Mouse (Mus musculus): ENCODE measurements around the gene Ttc28.
A peak's percentile ranks its signal among the peaks of the same experiment; 100 is the strongest.

Ttc28 gene

DNA sequence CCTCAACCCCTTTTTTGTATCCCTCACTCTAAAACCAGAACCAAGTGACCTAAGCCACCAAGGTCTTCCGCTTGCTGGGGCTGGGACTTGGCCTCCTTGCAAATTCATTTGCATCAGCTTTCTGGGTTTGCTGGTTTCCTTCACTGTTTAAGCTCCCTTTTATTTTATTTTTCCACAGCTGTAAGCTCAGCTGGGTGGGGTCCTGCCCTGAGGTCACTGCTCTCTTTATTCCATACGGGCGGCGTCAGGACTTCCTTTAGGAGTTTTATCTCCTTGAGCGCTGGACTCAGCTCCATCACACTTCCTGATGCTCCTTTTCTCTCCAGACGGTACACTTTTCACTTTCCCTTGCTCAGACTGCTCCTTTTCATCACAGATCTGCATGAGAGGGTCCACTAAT, 231.8 kb downstream of the Ttc28 start:
- DNase-seq: no peak

DNA sequence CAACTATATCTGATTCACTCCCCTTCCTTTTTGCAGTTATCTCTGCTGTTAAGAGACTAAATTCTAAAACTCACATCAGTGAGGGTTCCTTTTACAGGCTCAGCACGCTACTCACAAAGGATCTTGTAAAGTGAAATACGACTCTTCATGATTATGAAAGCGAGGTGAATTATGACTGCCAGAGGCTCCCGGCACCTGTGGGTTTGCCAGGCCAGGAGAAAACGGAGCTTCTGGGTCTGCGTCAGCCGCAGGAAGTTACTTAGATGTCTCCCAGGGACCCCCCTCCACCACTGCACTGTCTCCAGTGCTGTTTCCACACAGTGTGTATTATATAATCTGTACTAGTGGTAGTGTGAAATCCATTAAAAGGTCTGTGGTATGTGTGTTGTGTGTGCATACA, 233.6 kb downstream of the Ttc28 start:
- no peak for DNase-seq

DNA sequence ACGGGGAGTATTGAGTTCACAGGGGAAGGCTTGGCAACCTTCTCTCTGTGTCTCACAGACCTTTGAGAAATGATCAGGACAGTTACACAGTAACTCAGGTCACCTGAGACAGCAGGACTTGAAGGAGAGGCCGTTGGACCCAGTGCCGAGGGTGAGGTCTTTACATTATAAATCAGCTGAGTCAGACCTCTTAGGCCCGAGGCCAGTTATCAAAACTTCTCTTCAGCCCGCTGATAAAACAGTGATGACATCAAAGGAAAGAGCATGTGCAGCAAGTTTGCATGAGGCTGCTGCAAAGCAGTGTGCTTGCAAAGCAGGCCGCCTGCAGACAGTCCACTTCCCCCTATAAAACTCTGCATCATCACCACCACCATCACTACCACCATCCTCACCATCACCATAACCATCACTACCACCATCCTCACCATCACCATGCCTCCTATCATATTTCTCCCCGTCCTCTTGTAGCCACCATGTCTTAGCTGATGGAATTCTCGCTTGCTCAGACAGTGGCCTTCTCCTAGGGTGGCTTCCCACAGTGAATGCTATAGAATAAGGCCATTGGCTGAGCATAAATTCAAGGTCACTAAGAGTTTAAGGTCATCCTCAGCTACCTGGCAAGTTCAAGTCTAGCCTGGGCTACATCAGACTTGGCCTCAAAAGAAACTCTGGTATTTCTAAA, 234.2 kb downstream of the Ttc28 start:
- DNase-seq: no peak

DNA sequence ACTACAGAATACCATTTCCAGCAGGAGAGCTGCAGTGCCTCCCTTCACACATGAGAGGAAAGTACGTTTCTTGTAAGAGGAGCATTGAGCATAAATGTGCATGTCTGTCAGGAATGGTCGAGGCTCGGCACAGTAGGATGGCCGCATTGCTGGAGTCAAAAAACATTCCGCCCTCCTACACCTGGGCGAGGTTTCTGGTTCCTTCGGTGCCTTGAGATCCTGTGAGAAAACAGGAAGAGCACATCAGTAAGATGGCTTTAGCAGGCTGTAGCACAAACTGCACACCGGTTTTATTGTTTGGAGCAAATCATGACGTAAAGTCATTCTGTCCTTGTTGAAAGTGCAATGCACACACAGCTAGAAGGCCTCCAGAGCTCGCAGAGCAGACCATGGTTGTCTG, 235.0 kb downstream of the Ttc28 start:
- DNase-seq: no peak

DNA sequence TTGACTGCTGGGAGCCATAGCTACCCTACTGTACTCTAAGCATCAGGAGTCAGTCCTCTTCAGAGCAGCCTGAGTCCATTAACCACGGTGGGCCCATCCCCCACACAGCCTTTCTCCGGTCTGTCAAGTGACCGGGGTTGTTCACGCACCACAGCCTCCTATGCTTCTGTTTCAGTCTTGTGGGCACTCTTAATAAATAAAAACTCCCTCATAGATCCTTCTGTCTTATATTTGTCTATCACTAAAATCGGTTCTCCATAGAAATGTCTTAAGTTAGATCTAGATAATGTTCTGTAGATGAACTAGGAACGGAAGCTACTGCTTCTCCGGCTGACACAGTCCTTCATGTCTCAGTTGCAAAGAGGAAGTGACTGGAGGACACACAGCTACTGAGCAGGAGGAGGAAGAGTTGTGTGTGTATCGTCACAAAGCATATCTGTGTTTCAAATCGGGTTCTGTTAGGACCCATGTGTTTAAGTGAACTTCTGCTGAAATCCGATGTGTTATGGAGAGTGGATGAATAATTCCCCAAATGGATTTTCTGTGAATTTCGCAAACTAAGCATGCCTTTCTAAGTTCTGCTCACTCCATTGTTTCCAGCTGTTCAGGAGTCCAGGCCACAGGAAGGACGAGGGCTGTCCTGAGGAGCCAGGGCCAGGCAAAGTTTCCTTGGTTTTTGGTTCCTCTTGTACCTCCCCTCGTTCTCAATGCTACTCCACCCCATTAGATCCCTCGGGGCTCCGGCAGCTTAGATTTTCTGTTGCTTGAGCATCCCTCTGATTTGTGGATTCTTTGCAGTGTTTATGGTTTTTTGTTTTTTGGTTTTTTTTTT, 236.1 kb downstream of the Ttc28 start:
- no peak for DNase-seq

DNA sequence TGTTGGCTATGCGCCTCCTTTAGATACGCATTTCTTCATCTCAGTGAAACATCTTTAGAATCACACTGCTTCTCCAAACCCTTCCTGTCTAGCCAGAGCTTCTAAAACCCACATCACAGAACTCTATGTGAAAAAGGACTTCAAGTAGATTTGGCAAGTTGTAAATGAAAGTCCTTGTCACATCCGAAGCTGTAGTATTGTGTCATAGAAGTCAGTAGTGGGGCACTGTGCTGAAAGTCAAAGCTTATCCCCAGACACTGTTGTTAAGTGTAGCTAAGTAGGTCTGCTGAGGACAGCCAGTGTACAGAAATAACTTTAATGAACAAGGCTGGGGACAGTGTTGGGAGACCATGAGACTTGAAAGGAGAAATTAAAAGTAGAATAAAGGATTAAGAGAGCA, 240.2 kb downstream of the Ttc28 start:
- DNase-seq: no peak

DNA sequence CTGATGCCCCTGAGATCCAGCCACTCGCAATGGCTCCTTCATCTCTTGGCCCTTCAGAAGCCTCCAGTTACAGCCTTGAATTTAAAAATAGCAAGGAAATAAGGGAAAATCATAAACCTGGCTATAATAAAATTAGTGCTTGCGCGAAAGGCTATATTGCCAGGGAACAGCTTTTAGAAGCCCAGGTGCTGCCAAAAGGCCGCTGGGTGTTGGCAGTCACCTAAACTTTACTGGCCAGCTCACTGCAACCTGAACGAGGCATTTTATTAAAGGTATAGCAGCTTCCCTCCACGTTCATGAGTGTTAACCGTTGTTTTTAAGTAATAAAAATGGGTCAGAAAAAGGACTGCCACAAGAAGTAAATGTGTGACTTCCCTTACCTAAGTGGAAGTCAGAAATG, 240.7 kb downstream of the Ttc28 start:
- no peak for DNase-seq

DNA sequence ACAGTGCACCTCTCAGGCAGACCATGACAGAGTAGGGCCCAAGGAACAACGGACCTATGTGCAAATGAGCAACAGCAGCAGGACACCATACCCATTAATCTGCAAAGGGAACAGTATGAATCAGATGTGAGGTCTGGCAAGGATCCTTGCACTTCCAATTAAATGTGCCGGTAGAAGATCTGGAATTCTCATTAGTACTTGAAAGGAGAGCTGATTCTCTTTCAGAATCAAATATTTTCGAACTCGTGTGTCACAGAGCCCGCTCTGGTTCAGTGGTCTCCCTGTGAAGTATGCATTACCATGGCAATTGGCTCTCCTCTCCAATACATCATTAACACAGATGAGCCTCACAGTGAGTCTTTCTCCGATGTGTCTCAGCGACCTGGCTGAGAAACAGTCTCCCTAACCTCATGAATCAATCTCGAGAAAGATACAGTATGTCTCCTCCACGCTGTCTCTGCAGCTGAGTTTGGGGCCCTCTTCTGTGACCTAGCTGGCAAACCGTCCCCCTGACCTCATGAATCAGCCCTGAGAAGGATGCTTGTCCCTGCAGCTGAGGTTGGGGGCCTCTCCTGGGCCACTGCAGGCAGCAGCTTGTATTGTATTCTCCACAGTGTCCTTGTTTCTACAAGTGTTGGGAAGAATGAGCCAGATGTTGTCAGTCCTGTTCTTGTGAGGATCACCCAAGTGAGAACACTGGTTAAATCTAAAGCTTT, 241.3 kb downstream of the Ttc28 start:
- DNase-seq: no peak

DNA sequence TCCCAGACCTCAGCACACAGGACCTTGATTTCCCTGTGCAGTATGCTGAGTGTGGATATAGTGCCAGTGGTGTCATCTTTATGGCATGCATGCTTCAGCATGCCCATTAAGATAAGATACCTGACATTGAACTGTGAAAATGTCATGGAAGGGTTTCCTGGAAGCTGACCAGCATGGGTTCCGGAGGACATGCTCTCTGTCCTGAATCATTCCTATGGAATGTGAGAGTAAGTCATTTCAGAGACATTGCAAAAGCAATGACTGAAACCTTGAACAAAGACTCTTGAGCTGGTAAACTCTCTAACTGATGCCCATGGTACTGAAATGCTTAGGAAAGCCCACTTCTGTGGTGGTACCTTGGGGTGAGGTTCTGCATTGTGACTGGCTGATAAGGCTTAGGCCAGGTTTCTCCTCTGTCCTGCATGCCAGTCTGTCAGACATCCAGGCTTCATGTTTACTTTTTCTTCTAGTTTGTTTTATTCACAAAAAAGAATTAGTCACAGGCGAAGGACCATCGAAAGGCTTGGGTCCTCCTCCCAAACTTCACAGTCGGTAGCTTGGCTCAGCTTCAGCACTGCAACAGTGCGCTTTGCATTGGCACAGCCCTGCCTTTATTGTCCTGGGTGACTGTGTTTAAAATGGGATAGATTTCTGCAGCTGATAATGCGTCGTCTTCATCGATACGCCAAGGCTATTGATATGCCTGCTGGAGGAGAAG, 242.9 kb downstream of the Ttc28 start:
- no peak for DNase-seq

DNA sequence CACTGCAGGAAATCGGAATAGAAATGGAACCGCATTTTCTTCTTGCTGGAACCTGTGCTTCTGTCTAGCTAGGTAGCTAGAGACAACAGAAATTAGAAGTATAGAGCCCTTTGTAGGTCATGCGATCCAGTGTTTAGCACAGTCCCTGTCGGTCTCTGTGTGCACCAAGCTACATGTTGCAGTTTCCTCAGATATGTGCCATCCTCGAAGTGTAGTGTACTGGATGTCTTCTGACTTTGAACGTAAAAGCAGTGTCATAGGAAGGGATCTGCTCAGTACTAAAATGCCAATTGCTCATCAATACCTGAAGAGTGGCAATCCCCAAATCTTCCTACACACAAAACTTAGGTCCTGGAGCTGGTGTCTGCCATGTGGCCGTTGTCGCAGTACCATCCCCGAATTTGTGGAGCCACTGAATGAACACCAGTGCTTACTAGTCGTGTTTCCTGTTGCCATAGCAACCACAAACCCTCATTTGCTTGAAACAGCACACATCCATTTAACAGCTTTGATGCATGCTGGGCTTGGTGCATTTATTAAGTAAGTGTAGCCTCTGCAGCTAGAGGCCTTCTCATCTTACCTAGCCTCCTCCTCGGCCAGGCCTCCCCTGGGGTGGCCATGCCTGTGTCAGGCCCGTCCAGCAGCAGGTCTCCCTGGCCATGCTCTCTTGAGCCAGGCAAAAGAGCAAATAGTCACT, 243.6 kb downstream of the Ttc28 start:
- DNase-seq: peak; percentile 69

DNA sequence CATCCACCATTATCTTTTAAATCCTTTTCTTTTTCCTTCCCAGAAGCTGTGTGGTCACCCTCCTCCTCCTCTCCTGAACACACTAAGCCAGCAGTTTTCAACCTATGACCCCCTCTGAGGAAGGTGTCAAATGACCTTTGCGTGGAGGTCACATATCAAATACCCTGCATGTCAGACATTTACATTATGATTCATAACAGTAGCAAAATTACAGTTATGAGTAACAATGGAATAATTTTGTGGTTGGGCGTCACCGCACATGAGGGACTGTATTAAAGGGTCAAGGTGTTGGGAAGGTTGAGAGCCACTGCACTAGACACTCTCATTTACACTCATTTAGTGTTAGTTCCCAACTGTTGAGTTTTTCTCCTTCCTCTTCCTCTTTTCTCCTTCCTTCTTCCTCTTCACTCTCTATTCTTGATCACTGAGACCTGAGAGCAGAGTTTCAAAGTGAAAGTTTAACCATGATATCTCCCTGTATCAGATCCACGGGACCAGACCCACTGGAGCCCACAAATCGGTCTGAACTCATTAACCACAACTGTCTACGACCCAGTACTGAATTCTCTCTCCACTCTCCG, 245.1 kb downstream of the Ttc28 start:
- no peak for DNase-seq

DNA sequence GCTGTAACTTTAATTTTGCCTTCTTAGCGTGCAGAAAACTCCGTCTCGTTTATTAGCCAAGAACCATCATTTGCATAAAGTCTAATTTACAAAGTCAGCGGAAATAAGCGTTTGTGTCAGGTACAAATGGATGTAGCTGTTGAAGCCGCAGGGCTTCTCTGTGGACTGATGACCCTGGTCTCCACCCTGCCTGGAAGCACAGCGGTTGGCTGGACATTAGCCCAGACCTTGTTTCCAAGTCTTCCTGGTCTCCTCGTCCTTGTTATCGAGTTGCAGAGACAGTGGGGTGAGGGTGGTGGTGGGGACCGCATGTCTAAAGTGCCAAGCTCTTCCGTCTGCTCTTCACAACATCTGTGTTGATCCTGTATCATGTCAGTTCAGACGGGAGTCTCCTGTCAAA, 246.1 kb downstream of the Ttc28 start:
- no peak for DNase-seq

DNA sequence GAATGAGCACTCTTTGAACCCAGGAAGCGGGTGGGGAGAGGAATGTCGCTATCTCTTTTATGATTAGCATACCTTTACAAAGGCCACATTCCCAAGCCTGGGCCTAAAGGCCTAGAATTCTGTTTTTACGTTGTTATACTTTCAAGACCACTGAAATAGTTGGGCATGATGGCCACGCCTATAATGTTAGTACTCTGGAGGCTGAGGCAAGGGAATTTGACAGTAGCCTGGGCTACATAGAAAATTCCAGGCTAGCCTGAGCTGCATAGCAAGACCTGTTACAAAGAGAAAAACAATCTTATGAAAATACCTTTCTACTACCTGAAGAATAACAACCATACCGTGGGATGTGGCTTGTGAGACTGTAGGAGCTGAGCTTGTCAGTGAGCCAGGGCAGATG, 248.2 kb downstream of the Ttc28 start:
- DNase-seq: no peak

DNA sequence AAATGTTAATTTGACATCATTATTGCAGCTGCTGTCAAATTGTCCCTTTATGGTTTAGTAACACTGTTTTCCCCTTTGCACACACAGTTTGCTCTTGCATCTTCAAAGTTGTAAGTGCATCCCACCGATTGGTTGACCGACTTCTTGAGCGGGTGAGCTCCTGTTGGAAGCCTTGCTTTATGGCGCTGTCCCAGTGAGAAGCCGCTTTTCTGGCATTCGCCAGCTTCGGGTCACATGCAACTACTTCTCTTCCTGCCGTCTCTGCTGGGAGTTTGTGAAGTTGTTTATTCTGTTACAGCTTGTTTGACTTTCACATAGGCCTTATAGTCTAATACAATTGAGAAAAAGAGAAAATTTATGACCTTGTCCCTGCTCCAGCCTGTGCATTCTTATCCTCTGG, 250.5 kb downstream of the Ttc28 start:
- no peak for DNase-seq

DNA sequence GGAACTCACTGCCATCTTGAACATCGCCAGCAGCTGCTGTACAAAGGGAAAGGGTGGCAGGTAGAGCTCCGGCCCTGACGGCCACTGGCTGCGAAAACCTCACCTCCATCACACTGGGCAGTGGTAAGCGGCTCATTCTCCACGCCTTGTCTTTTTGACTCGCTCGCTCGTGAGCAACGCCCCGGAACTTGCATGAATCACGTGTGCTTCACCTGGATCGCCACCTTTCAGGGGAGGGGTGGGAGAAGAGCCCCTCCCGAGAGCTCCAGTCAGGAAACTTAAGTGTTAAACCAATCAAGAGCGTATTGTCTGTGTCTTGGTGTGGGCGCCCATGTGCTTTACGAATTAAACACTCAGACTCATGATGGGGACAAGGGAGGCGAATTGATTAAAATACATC, 252.0 kb downstream of the Ttc28 start:
- no peak for DNase-seq

DNA sequence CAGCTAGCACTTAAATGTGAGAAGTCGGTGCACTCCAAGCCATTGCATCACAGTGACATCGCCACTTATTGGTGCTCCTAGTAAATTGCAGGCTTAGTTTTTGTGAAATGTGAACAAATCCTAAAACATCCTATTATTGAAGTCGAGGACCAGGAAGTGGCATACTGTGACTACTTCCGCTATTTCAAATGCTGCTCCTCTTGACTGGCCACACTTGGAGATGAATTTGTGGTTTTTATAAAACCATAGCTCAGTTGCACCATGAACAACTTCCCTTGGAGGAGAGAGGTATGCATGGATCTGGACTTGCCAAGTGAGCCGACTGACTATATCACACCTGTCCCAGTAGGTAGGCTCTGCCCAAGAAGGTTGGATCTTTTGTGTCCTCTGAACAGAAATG, 253.5 kb downstream of the Ttc28 start:
- no peak for DNase-seq

DNA sequence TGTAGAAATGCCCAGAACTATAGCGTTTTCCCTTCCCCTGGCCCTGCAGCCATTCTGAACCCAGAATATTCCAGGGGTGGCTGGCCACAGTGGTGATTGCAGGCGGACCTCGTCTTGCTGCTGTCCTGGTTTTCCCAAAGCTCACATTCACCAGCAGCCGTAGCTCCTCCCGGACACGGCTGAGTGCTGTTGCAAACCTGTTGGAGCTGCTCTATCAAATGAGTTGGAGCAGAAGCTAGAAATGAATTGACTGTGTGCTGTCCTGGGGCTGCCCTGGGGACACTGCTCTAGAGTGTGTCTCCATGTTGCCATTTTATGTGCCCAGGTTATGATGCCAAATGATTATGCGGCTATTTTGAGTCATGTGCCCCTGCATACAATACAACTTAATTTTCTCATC, 254.2 kb downstream of the Ttc28 start:
- no peak for DNase-seq

DNA sequence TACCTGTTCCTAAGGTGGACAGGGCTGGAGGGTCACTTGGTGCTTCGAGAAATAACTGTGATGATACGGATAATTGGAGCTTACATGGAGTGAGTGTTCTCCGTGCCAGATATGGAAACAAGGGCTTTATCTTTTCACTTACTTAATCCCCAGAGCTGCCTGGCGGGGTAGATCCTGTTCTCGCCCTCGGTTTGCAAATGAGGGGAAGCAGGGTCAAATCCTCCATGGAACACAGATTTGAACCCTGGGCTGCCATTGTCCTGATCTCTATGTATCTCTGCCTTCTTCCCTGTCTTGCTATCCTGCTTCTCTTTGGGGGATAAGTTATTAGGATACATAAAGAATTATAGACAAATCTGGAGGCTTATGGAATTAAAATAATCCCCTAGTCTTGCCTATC, 257.7 kb downstream of the Ttc28 start:
- no peak for DNase-seq

DNA sequence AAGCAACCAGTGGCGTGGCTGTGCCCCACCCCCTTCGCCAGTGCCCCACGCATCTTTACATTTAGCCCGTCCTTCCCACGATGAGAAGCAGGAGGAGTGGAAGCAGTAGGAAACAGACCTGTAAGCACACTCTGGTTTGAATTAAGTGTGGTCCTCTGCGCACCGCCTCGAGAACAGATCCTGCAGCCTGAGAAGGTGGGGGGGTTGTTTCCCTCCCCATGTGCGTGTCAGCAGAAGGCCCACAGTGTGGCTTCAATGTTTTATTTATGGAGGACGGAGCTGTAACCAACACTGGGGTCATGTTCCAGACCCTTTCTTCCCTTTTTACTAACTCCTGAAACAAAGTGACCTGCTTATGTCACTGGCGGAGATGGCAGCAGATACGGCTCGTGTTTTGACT, 258.1 kb downstream of the Ttc28 start:
- no peak for DNase-seq

DNA sequence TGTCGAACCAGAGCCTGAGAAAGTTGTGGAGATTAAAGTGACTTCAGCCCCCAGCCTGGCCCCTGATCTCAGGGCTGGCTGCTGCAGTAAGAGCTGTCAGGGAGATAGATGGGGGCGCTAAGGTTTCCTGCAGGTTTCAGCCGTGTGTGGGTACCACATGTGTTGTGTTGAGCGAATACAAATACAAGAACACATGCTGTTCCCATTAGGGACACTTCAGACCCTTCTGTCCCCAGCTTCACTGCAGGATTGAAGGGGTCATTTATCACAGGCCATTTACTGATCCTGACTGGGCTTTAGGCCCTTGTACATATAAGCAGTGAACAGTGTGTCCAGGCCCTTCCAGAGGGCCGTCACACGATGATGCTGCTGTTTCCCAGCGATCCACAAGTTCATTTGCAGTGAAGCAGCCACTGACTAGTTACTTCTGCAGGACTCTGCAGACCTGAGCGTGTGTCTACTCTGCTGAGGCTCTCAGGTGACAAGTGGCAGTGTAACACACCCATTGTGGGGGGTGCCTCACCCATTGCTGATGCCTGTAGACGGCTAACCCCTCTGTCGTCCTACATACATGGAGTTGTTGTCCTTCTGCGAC, 258.7 kb downstream of the Ttc28 start:
- no peak for DNase-seq

DNA sequence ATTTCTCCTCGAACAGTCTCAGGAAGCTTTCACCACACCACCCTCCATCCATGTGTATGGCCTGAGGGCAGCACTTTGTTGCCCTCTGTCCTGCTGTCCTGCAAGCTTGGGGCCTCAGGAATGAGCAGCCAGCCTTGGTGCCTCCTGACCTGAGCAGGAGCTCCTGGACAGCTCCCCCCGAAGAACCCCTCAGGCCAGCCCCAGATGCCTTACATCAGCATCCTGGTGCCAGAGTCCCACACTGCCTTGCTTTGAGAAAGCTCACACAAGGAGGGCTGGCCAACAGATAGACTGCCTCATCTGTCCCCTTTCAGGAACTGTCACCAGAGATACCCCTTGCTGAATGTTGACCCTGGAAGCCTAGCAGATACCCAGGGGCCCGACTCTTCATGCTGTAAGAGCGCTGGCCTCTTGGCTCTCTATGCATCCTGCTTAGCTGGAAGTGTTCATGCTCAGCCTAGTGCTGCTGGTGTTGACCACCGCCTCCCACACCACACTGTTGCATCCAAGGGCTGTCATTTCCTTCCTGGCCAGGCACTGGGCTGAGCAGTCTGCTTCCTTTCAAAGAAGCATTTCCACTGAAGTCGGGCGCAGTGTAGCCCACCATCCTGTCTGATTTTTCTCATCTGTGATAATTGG, 259.4 kb downstream of the Ttc28 start:
- peak; percentile 63 for DNase-seq

Measured in layer of hippocampus, adult 9-11 months (tissue).